Mouse (Mus musculus) cerebellum, adult 2 months (tissue): ENCODE data around the gene Rab21.

Experiments used
- CTCF ChIP-seq: fragments of 200-500 bp; IDR thresholded peaks from 2 replicates; pipeline ENCODE4 v1.5.1; 2011; ENCODE audit warnings: low read depth, mild to moderate bottlenecking, control low read depth, low read length, moderate library complexity, borderline replicate concordance; ENCODE audit not compliant: insufficient read depth
- POLR2A ChIP-seq: fragments of 200-500 bp; IDR thresholded peaks from 2 replicates; pipeline ENCODE4 v1.6.1; 2011; ENCODE audit warnings: low read length, control low read depth, borderline replicate concordance; ENCODE audit not compliant: insufficient read depth

- no peak for TF ChIP-seq POLR2A
- no peak for TF ChIP-seq CTCF
Measured at GRCm38 (mm10) chr10:115312732-115313131, 2.7 kb downstream of the Rab21 start.
